Mouse (Mus musculus): ENCODE results near the gene Fcgbp.
"Not testable (repeated sequence)": the region's sequence is repeated elsewhere in the genome, so short reads cannot be mapped to it uniquely, and the experiment has no call there.

Fcgbp gene

GRCm38 (mm10) chr7:28070531-28071298 is at the start of gene Fcgbp:
Fcgbp (plus strand) TSS chr7:28071236.
- DNase-seq, result no peak

DNA sequence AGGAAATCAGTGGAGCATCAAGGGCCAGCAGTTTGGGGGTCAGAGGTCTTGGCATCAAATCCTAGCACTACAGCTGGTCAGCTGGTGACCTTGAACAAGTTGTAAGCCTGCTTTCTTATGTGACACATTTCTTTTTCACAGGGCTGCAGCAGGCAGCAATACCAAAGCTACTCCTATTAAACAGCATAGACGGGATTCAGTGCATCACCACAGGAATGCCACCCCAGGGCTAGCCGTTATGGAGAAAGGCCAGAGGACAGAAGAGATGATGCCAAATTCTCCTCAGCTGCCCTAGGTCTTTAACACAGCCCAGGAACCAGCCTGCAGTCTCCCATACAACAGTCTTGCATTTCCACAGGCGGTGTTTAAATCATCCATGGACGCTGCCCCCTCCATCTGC is 26.5 kb upstream of the Fcgbp start:
- DNase-seq, result no peak

DNA sequence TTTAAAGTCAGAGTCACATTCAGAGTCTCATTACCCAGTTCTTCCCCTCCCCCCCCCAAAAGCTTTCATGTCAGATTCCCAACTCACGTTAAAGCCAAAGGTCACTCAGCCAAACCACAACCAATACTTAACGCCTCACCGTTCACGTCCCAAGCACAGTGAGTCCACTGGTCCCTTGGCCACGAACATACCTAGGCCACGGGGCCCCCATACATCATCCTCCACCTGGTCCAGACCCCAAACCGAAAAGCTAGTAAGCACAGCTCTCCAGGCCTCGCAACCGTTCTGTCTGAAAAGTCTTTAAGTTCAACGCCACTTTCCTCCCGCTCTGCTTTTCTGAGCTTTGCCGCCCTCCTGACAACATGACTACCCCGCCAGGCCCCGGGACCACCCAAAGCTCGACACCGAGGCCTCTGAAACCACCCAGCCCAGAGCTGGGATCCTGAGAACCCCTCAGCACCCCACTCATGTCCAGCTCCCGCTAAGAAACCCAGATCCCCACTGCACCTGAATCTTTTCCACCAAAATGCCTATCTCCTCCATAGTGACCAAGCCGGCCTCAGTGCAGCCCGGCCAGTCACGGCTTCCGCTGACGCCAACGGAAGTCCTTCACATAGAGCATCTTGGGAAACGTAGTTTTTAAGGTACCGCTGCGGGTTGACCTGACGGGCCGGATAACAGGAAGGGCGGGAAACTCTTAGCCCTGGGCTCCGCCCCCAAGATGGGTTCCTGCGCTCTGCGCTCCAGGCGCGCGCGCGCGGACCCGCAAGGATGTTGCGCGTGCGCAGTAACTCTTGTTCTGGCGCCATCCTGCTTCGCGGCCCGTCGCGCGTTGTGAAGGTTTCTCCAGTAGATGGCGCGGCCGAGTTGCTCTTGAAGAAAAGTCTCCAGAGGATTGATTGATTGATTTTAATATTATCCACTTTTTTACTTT is 21.3 kb upstream of the Fcgbp start, which contains the start of gene Psmc4:
Gene Psmc4 (minus strand): TSS at position 626 of the 934 bp plus-strand sequence.
- peak; percentile 98 to 99 for DNase-seq

- peak; percentile 16 to 25 for DNase-seq
Measured at GRCm38 (mm10) chr7:28050584-28050983, 20.5 kb upstream of the Fcgbp start.

GRCm38 (mm10) chr7:28053046-28053930 is 17.7 kb upstream of the Fcgbp start:
- DNase-seq, result no peak

DNA sequence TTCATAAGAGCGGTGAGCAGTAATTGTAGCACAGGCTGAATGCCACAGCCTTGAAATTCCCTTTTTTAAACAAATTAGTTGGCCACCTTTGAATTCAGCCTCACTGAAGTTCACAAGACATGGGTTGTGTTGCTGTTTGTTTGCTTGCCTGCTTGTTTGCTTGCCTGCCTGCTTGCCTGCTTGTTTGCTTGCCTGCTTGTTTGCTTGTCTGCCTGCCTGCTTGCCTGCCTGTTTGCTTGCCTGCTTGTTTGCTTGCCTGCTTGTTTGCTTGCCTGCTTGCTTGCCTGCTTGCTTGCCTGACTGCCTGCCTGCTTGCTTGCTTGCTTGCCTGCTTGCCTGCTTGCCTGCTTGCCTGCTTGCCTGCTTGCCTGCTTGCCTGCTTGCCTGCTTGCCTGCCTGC is 11.1 kb upstream of the Fcgbp start:
- no peak for DNase-seq

GRCm38 (mm10) chr7:28068661-28069060 is 2.4 kb upstream of the Fcgbp start:
- DNase-seq, result no peak

GRCm38 (mm10) chr7:28069546-28070172 is 1.4 kb upstream of the Fcgbp start:
- DNase-seq, result no peak

- no peak for DNase-seq
Measured at GRCm38 (mm10) chr7:28084215-28084614, 13.2 kb downstream of the Fcgbp start.

DNA sequence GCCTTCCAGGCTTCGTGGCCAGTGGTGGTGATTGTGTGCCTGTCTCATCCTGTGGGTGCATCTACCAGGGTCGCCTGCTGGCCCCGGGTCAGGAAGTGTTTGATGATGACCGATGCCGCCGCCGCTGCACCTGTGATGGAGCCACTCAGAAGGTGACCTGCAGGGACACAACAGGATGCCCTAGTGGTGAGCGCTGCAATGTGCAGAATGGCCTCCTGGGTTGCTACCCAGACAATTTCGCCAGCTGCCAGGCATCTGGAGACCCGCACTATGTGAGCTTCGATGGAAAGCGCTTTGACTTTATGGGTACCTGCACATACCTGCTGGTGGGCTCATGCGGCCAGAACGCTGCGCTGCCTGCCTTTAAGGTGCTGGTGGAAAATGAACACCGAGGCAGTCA is 15.2 kb downstream of the Fcgbp start:
- DNase-seq, result no peak

DNA sequence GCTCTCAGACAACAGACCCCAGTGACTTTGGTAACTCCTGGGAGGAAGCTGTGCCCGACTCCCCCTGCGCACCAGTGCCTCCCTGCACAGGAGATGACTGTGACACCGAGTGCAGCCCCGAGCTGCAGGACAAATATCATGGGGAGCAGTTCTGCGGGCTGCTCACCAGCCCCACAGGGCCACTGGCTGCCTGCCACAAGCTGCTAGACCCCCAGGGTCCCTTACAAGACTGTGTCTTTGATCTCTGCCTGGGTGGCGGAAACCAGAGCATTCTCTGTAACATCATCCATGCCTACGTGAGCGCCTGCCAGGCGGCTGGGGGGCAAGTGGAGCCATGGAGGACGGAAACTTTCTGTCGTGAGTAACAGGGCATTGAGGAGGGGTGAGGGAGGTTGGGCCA is 22.5 kb downstream of the Fcgbp start:
- DNase-seq, result no peak

DNA sequence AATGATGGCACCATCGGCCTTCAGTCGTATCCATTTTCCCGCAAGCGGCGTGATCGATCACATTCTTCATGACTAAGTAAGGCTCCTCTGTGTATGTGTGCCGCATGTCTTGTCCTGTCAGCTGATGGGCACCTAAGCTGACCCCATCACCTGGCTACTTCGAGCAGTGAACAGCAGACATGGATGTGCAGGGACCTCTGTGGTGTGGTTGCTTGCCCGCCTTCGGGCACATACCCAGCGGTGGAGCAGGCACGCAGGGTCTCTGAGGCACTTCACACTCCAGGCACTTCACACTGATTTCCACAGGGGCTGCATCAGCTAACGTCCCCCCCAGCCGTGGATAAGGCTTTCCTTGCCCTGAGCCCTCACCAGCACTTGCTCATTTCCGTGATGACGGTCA is 28.1 kb downstream of the Fcgbp start:
- no peak for DNase-seq

DNA sequence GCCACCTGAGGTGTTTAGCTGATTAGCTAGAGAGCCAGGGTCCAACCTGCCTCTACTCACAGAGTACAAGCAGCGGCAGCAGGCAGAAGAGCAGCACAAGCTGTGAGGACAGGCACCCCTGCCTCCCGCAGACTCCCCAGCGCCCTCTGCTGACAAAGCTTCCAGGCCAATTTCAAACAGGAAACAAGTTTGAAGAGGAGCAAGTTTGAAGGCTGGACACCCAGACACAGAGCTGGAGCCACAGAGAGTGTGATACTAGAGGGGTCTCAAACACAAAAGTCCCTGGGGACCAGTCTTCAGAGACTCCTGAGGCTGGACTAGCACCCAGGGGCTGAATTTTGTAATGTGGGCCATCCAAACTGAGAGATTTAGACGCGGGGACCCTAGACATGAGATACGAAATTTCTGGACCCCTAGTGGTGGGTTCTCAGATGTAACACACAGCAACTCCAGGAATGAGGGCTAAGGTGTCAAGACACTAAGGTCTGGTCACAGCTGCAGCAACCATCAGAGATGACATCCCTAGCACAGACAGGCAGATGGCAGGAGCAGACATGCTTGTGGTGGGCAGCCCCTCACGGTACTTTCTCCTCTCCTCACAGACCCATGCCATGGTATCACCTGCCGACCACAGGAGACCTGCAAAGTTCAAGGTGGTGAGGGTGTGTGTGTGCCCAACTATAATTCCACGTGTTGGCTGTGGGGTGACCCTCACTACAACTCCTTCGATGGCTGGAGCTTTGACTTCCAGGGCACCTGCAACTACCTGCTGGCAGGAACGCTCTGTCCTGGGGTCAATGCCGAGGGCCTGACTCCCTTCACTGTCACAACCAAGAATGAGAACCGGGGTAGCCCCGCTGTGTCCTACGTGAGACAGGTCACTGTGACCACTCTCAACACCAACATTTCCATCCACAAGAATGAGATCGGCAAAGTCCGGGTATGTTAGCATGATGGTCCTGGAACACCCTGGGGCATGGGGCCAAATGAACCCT is 29.9 kb downstream of the Fcgbp start:
- DNase-seq, result no peak

- DNase-seq, result not testable (repeated sequence)
Measured at GRCm38 (mm10) chr7:28102936-28103335, 31.9 kb downstream of the Fcgbp start.

GRCm38 (mm10) chr7:28104670-28105069 is 33.6 kb downstream of the Fcgbp start:
- DNase-seq, result peak; percentile 8 to 25

DNA sequence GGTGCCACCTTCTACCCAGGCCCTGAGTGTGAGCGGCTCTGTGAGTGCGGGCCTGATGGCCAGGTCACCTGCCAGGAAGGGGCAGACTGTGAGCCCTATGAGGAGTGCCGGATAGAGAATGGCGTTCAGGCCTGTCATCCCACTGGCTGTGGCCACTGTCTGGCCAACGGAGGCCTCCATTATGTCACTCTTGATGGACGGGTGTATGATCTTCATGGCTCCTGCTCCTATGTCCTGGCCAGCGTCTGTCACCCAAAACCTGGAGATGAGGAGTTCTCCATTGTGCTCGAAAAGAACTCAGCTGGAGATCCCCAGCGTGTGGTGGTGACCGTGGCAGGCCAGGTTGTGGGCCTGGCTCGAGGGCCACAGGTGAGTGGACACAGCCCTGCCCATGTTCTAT is 35.2 kb downstream of the Fcgbp start:
- DNase-seq, result no peak

GRCm38 (mm10) chr7:28114648-28115047 is 43.6 kb downstream of the Fcgbp start:
- no peak for DNase-seq

DNA sequence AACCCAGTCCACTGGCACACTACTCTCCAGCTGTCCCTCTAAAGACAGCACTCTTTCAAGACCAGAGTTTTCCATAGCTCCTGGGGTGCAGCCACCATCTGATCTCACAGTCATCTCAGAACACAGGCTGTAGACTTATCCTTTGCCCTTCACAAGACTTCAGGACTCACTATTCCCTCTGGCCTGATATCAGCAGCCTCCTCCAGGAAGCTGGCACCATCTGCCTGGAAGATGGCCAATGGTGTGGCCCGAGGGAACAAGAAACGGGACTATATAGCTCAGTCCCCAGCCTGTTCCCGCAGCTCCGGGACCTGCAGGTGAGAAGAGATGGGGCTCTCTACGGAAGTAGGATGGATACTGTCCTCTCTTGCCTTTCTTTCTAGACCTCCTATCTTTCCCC is 58.1 kb downstream of the Fcgbp start, which contains the start of gene 9530053A07Rik:
Gene 9530053A07Rik (plus strand): TSS at position 301 of the 400 bp plus-strand sequence.
- DNase-seq, result no peak

- DNase-seq, result peak; percentile 18 to 45
Measured at GRCm38 (mm10) chr7:28137613-28138012, 66.6 kb downstream of the Fcgbp start.

DNA sequence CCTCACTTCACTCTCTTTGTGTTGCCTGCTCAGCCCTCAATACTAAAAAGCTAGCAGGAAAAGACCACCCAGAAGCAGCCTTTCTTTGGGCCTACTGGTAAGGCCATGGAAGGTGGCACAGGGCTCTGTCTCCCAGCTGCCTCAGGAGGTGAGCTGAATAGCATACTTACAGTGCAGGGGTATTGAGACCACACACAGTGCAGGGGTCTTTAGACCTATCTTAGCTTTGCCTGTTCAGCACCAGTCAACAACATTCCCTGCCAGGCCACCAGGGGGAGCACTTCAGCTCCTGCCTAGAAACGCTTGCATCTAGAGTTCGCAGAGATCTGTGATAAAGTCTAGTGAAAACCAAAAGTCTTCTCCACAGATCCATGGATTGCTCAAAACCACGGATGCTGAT is 77.2 kb downstream of the Fcgbp start:
- peak; percentile 68 to 70 for DNase-seq

DNA sequence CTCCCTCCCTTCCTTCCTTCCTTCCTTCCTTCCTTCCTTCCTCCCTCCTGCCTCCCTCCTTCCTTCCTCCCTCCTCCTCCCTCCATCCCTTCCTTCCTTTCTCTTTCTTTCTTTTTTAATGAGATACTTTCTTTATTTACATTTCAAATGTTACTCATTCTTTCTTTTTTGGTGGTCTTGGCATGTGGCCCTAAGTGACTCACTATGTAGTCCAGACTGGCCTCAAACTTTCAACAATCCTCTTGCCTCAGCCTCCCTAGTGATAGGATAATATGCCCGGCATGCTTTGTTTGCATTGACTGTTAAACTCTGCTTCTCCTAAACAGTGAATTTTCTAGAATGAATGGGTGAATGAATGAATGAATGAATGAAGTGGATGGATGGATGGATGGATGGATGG is 78.8 kb downstream of the Fcgbp start:
- DNase-seq, result no peak

Data from cerebellum, postnatal 36 days (tissue).